Mouse (Mus musculus) heart, embryonic 14.5 days (tissue): Measurements from ENCODE around the gene Kcnj11. TPM values are rescaled to one million over a fixed set of nuclear protein-coding genes. Genes with fewer than 3 reads are reported as not detected.

ENCODE experiments used
- ATAC-seq: fragments of 200-750 bp; cut with Nextera tagmentation; 2 replicates; pipeline ENCODE4 v1.8.0; 2017; ENCODE audit warnings: low read depth, moderate TSS enrichment; ENCODE audit not compliant: insufficient number of reproducible peaks, insufficient read depth, low FRiP score
- H3K27ac ChIP-seq, 2 experiments: fragments of 200-500 bp in 1 of 2; fragments of 300-500 bp in 1 of 2; sonication (generic) in 1 of 2; replicated peaks in 1 of 2; 2 replicates each; pipeline ENCODE4 v1.5.1; 2012 to 2014; ENCODE audit warnings: low read depth in 2 of 2, low read length in 2 of 2, control low read depth in 1 of 2, mild to moderate bottlenecking in 1 of 2, mixed read lengths in 1 of 2; ENCODE audit not compliant: control insufficient read depth in 1 of 2, insufficient read depth in 1 of 2
- H3K27me3 ChIP-seq: fragments of 300-500 bp; sonication (generic); 2 replicates; pipeline ENCODE4 v1.6.1; 2014; ENCODE audit warnings: mild to moderate bottlenecking, low read length, control low read depth; ENCODE audit not compliant: control insufficient read depth, insufficient read depth
- H3K36me3 ChIP-seq: fragments of 300-500 bp; sonication (generic); 2 replicates; pipeline ENCODE4 v1.6.1; 2014; ENCODE audit warnings: mild to moderate bottlenecking, control low read depth, low read length, mixed read lengths; ENCODE audit not compliant: control insufficient read depth, insufficient read depth
- H3K4me1 ChIP-seq, 2 experiments: fragments of 200-500 bp in 1 of 2; fragments of 300-500 bp in 1 of 2; sonication (generic) in 1 of 2; 2 replicates each; pipeline ENCODE4 v1.6.1; 2012 to 2014; ENCODE audit warnings: low read length in 2 of 2, control low read depth in 1 of 2, mixed read lengths in 1 of 2; ENCODE audit not compliant: control insufficient read depth in 2 of 2, insufficient read depth in 2 of 2
- H3K4me2 ChIP-seq: fragments of 300-500 bp; sonication (generic); 2 replicates; pipeline ENCODE4 v1.6.1; 2014; ENCODE audit warnings: mild to moderate bottlenecking, low read length
- H3K4me3 ChIP-seq, 2 experiments: fragments of 200-500 bp in 1 of 2; fragments of 300-500 bp in 1 of 2; sonication (generic) in 1 of 2; 2 replicates each; pipeline ENCODE4 v1.5.1; 2012 to 2014; ENCODE audit warnings: low read length in 2 of 2, mild to moderate bottlenecking in 2 of 2, control low read depth in 1 of 2, low read depth in 1 of 2, moderate library complexity in 1 of 2; ENCODE audit not compliant: control insufficient read depth in 1 of 2, insufficient read depth in 1 of 2
- H3K9ac ChIP-seq: fragments of 300-500 bp; sonication (generic); 2 replicates; pipeline ENCODE4 v1.6.1; 2014; ENCODE audit warnings: mild to moderate bottlenecking, low read length
- H3K9me3 ChIP-seq: fragments of 300-500 bp; sonication (generic); 2 replicates; pipeline ENCODE4 v1.6.1; 2016; ENCODE audit warnings: low read length, control low read depth; ENCODE audit not compliant: control insufficient read depth
- WGBS: fragments of 180-500 bp; shearing (Covaris S2); extraction: QIAGEN DNeasy Blood & Tissue Kit; methylation state at CpG from one replicate; pipeline ENCODE4 v1.1.7; 2014; 5-methylcytosine and 5-hydroxymethylcytosine counted together
- polyA plus RNA-seq: library from polyadenylated mRNA; unstranded; fragments of >200 nt; fragmentation: Nextera tagmentation; extraction: Ambion mirVana; gene quantifications from 2 replicates; pipeline ENCODE4 v1.2.1, GENCODE M21; 2014

Kcnj11 gene
- polyA plus RNA-seq, 1 experiment from 2014 or later = 8.0 TPM

DNA sequence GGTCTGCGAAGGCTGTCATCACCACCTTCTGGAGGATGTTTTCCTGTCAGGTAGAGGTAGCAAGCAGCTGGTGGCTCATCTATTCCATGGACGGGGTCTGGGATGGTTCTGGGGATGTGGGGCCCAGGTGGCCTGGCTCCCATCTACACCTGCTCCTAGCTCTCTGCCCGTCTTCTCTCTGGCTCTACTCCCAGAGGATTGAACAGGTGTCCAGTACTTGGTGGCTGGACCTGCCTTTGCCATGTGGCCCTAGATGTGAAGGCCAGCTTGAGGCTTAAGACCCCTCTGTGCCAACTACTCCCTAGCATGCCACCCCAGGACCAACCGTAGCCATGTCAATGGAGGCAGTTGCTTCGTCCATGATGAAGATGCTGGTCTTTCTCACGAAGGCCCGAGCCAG, 4.9 kb upstream of the Kcnj11 start:
- H3K36me3 ChIP-seq = no peaks in the 10 kb centered on the region
- no peaks in the 10 kb centered on the region for H3K9me3 ChIP-seq
- no peak for ATAC-seq
- no peak overlapping the region for H3K4me3 ChIP-seq
- H3K27ac ChIP-seq = no peak overlapping the region
- 0 out of 4 replicates have a peak, but pooled peaks cover 0 to 4% of the 10 kb centered on the region in 2 experiments for H3K4me1 ChIP-seq
- no peaks in the 10 kb centered on the region; the same call in 1 of the 2 replicates for H3K27me3 ChIP-seq
- H3K9ac ChIP-seq = no peak overlapping the region
- 88% methylated on average over 7 of the region's 7 CpGs for whole genome bisulfite sequencing
- no peak overlapping the region for H3K4me2 ChIP-seq

GRCm38 (mm10) chr7:46104256-46104915, 3.8 kb upstream of the Kcnj11 start:
- Histone ChIP-seq H3K9me3 (no peaks in the 10 kb centered on the region), H3K27ac (no peak overlapping the region), H3K27me3 (peaks cover 7% of the 10 kb centered on the region; the same call in 1 of the 2 replicates), H3K4me3 (no peak overlapping the region), H3K4me2 (no peak overlapping the region), H3K4me1 (peaks cover 0 to 9% of the 10 kb centered on the region in 2 experiments; a peak in 3 of 4 replicates), H3K9ac (no peak overlapping the region), H3K36me3 (no peaks in the 10 kb centered on the region)
- WGBS = 81% methylated on average over 27 of the region's 27 CpGs
- no peak for ATAC-seq

GRCm38 (mm10) chr7:46103771-46104170, 3.2 kb upstream of the Kcnj11 start:
- WGBS = 86% methylated on average over 8 of the region's 8 CpGs
- no peak overlapping the region for H3K4me2 ChIP-seq
- peaks cover 7% of the 10 kb centered on the region; the same call in 1 of the 2 replicates for H3K27me3 ChIP-seq
- peaks cover 4 to 16% of the 10 kb centered on the region in 2 experiments; a peak in 3 of 4 replicates for H3K4me1 ChIP-seq
- ATAC-seq = no peak
- no peak overlapping the region for H3K9ac ChIP-seq
- no peaks in the 10 kb centered on the region for H3K9me3 ChIP-seq
- no peaks in the 10 kb centered on the region for H3K36me3 ChIP-seq
- no peak overlapping the region for H3K27ac ChIP-seq
- H3K4me3 ChIP-seq = no peak overlapping the region

DNA sequence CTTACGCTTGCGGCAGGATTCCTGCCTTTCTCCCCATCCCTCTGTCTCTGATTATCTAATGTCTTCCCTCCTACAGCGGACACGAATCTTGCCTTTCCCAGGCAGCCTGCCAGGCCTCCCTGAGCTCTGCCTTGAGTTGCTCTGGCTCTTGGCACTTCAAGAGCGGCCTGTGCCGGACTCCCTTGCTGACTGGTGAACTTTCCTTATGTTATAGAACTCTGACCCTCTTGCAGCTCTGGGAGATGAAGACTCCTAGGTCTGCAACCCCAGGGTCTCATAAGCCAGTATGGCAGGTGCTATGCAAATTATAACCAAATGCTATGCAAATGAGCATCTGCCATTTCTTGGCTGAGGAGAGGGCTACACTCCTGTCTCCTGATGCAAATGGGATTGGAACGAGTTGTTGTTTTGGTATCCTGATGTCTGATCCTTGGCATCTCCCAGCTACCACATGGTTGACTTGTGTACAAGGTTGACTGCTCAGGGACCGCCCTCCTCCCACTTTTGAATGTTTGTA, 2.6 kb upstream of the Kcnj11 start:
- H3K27me3 ChIP-seq = peaks cover 7% of the 10 kb centered on the region; the same call in 1 of the 2 replicates
- H3K4me2 ChIP-seq = no peak overlapping the region
- ATAC-seq = no peak
- WGBS = 79% methylated on average over 8 of the region's 8 CpGs
- H3K9ac ChIP-seq = no peak overlapping the region
- no peaks in the 10 kb centered on the region for H3K36me3 ChIP-seq
- no peak overlapping the region for H3K27ac ChIP-seq
- peaks cover 6 to 18% of the 10 kb centered on the region in 2 experiments; a peak in 3 of 4 replicates for H3K4me1 ChIP-seq
- H3K9me3 ChIP-seq = no peaks in the 10 kb centered on the region
- H3K4me3 ChIP-seq = no peak overlapping the region

GRCm38 (mm10) chr7:46099682-46100081, 882 bp downstream of the Kcnj11 start:
- Histone ChIP-seq H3K4me2 (peak overlapping the region; percentile 68), H3K27me3 (peaks cover 7% of the 10 kb centered on the region; the same call in 1 of the 2 replicates)
- ATAC-seq = no peak

DNA sequence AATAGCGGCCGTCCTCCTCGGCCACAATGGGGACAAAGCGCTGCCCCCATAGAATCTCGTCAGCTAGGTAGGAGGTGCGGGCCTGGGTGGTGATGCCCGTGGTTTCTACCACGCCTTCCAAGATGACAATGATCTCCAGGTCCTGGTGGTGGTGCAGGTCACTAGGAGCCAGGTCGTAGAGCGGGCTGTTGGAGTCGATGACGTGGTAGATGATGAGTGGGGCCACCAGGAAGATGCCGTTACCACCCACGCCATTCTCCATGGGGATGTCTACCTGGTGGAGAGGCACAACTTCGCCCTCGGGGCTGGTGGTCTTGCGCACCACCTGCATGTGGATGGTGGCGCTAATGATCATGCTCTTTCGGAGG, 1.7 kb downstream of the Kcnj11 start:
- 63% methylated on average over 19 of the region's 19 CpGs for WGBS
- H3K27me3 ChIP-seq = peaks cover 7% of the 10 kb centered on the region; the same call in 1 of the 2 replicates
- ATAC-seq = no peak
- peak overlapping the region; percentile 72 for H3K9ac ChIP-seq
- no peaks in the 10 kb centered on the region for H3K9me3 ChIP-seq
- peaks cover 16 to 35% of the 10 kb centered on the region in 2 experiments for H3K4me1 ChIP-seq
- H3K4me3 ChIP-seq = peak overlapping the region; percentile 30 to 38; a peak in 2 of 4 replicates
- H3K36me3 ChIP-seq = no peaks in the 10 kb centered on the region
- H3K4me2 ChIP-seq = peak overlapping the region; percentile 68
- peak overlapping the region; percentile 97 to 98 for H3K27ac ChIP-seq

More at GRCm38 (mm10) chr7:46099682-46100081, 882 bp downstream of the Kcnj11 start:
- peak overlapping the region; percentile 90 for H3K9ac ChIP-seq
- H3K27ac ChIP-seq = peak overlapping the region; percentile 29 to 97
- H3K36me3 ChIP-seq = no peaks in the 10 kb centered on the region
- peaks cover 16 to 35% of the 10 kb centered on the region in 2 experiments for H3K4me1 ChIP-seq
- 70% methylated on average over 13 of the region's 13 CpGs for WGBS
- peak overlapping the region; percentile 49 to 64 for H3K4me3 ChIP-seq
- no peaks in the 10 kb centered on the region for H3K9me3 ChIP-seq

GRCm38 (mm10) chr7:46098221-46098918, 2.2 kb downstream of the Kcnj11 start:
- peak overlapping the region; percentile 72 for H3K9ac ChIP-seq
- H3K4me1 ChIP-seq = peaks cover 16 to 35% of the 10 kb centered on the region in 2 experiments
- no peaks in the 10 kb centered on the region for H3K9me3 ChIP-seq
- peak overlapping the region; percentile 38 to 49 for H3K4me3 ChIP-seq
- peak overlapping the region; percentile 68 for H3K4me2 ChIP-seq
- peaks cover 7% of the 10 kb centered on the region; the same call in 1 of the 2 replicates for H3K27me3 ChIP-seq
- peak; percentile 71 for ATAC-seq
- no peaks in the 10 kb centered on the region for H3K36me3 ChIP-seq
- 31% methylated on average over 19 of the region's 19 CpGs for WGBS
- peak overlapping the region; percentile 97 to 98 for H3K27ac ChIP-seq
